Mouse (Mus musculus) naive thymus-derived CD4-positive, alpha-beta T cell, adult 2 months (primary cell): Measurements from ENCODE around the gene Rapgef4.

ENCODE experiments used
- DNase-seq: peaks from one replicate; pipeline ENCODE4 v3.0.0-alpha.2; 2011; ENCODE audit warnings: low read depth

Gene Rapgef4

GRCm38 (mm10) chr2:72179600-72180301 is 198.7 kb downstream of the Rapgef4 start:
- DNase-seq: no peak

DNA sequence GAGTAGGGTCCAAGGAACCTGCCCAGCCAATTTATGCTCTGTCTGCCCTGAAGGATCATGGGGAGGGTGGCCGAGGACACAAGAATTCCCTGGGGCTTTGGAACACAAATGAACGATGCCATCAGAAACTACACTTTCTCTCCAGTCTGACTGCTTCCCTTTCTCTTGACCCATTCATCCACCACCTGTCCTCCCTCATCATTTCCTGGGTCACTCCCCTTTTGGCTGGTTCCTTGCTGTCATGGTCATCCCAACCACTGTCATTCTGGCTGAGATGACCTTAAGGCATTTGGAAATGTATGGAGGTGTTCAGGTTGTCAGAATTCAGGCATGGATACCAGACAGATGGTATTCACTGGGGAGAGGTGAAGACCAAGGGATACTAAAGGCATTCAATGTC is 200.4 kb downstream of the Rapgef4 start:
- no peak for DNase-seq

- DNase-seq: no peak
Observed at GRCm38 (mm10) chr2:72183751-72184150, 202.7 kb downstream of the Rapgef4 start.

DNA sequence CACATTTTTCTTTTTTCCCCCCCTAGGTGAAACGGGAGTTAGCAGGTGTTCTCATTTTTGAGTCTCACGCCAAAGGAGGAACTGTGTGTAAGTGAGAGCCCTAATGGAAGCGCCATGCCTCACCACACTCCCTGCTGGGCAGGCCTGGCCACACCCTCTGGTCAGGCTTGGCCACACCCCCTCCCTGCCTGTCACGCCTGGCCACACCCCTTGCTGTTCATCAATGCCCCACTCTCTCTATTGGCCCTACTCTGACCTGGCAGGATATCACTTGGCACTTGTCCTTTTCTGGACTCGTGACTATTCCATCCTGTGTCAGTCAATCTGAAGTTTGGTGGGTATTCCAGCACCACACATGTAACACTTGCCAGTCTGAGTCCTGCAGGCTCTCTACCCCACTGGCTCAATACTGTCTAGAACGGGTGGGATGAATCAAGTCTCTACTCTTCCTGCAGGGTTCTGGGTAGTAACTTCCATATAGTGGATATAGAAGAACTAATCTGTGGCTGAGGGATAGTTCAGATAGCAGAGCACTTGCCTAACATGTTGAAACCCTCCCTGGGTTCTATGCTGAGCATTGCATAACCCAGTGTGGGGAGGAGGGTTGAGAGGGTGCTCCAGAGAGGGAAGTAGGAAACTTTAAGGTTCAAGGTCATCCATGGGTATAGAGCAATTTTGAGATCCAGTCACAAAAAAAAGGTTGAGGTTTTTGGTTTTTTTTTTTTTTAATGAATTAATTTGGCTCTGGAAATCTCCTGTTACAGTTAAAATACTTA is 215.3 kb downstream of the Rapgef4 start:
- no peak for DNase-seq

GRCm38 (mm10) chr2:72197026-72197425 is 216.0 kb downstream of the Rapgef4 start:
- DNase-seq: no peak

- DNase-seq: no peak
Observed at GRCm38 (mm10) chr2:72199451-72199850, 218.4 kb downstream of the Rapgef4 start.

- DNase-seq: no peak
Observed at GRCm38 (mm10) chr2:72201506-72201905, 220.5 kb downstream of the Rapgef4 start.

DNA sequence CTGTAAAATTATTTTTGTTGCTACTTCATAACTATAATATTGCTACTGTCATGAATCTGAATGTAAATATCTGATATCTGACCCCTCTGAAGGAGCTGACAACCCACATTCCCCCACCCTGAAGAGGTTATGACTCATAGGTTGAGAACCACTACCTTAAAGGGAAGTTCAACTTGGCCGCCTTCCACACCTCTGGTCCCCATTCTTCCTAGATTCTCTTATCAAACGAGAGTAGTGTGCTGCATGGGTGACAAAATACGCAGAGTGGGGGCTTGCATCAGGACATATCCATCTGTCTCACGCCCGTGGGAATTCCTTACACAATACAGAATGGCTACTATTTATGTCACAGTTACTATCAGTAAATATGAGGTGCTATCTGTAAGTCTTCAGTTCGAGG is 221.2 kb downstream of the Rapgef4 start:
- no peak for DNase-seq

DNA sequence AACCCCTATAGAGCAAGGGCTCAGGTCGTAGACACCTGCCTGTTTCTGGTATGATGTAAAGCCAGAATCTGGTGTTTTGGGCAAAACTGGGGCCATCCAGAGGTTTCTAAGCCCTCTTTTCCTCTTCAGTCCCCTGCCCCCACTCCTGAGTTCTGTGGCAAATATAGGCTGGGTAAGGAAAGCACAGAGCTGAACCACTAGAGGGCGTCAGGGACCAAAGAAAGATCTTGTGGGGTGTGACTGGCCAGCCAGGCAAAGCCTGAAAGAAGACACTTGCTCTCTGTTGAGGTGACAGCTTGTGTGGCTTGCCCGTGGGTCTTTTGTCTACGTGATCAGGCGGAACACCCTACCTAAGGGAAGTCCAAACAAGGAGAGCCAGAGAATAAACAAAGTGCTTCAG is 222.6 kb downstream of the Rapgef4 start:
- DNase-seq: peak; percentile 64

DNA sequence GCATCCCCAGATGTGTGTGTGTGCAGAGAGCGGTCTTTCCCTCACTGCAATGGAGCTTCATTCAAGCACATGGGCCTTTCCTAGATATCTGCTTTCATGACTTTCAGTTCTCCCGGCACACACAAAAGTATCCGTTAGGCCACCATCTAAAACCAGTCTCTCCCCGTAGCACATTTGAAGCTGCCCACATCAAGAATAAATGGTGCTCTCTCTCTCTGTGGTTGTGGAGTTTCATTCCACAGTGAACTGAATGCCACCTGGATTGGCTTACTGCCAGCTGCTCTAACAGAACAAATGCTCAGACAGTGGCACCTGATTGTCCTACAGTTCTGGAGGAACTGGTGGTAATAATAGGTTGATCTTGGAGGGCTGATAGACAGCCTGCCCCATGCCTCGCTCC is 224.8 kb downstream of the Rapgef4 start:
- DNase-seq: no peak

DNA sequence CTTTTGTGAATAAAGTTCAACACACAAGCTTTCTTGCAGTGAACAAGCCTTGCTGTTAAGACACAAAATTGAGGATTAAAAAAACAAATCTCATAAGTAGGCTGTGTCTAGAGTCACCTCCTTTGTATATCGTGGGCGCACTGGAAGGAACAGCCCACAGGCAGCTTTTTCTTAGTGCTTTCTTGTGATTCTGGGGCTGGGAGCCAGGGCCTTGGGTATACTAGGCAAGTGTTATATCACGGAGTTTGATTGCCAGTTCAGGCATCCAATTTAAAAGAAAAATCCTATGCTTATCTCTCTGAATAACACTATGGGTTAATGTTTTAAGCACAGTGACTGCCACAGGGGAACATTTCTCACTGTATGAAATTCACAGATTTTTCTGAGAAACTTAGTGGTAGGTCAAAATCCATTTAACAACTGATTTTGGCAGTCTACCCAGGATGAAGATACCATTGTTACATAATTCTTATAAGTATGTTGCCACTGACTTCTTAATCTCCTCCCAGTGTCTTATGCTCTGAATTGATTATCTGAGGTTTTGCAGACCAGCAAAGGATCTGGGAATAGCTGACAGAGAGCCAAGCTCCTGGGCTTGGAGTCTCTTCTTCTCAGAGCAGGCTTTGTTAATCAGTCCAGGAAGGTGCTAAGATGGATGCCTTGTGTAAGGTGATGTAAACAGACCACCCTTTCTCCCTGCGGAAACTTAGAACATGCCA is 225.6 kb downstream of the Rapgef4 start:
- no peak for DNase-seq

GRCm38 (mm10) chr2:72217336-72217735 is 236.3 kb downstream of the Rapgef4 start:
- DNase-seq: no peak

GRCm38 (mm10) chr2:72219921-72220320 is 238.9 kb downstream of the Rapgef4 start:
- DNase-seq: peak; percentile 78

DNA sequence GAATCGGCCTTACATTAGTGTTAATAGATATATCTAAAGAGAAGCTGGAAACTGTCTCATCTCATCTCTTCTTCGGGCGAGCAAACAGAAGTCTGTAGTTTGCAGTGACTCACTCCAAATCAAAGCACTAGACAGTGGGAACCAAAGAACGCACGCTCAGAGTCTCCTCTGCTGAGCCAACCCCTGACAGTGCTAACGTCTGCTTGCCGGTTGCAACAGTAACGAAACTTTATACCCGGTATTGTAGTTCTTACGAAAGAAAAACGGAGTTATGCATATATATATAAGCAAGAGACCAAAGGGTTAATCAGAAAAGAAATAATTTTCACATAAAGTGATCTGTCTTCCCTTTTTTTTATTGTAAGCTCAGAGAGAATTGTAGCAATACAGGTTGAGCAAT is 240.2 kb downstream of the Rapgef4 start:
- no peak for DNase-seq

DNA sequence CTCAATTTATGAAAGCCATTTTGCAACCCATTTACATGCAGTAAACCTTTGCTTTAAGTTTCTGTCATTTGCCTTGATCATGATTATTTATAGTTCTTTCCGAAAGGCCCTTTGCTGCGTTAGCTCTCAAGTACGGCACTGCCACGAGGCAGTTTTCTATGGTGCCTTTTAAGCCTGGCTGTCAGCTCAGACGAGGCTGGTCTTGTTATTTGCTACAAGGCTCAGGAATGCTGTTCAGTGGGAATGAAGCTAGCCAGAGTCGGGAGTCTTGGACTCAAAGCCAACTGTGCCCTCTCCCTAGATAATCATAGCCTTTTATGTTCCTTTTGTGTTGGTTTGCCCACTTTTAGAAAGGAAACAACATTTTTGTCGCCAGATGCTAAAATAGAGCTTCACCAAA is 240.7 kb downstream of the Rapgef4 start:
- DNase-seq: no peak

DNA sequence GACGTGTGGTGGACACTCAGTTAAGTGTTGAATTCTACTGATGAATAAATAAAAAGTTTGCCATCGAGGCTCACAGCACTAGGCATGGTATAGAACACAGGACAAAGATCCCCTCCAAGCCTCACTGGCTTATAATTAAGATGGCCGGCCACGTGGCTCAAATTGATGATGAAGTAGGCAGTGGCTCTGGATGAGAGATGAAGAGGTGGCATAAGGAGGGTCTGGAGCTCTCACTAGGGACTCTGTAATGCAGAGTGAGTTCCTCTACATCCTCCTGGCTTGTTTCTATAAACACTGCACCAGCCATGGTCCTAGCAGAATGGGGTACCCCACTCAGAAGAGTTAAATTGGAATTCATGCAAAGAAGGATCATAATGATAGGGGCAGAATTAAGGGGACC is 241.2 kb downstream of the Rapgef4 start:
- DNase-seq: no peak

GRCm38 (mm10) chr2:72222736-72223455 is 241.9 kb downstream of the Rapgef4 start:
- no peak for DNase-seq

GRCm38 (mm10) chr2:72223479-72223878 is 242.4 kb downstream of the Rapgef4 start:
- DNase-seq: no peak

DNA sequence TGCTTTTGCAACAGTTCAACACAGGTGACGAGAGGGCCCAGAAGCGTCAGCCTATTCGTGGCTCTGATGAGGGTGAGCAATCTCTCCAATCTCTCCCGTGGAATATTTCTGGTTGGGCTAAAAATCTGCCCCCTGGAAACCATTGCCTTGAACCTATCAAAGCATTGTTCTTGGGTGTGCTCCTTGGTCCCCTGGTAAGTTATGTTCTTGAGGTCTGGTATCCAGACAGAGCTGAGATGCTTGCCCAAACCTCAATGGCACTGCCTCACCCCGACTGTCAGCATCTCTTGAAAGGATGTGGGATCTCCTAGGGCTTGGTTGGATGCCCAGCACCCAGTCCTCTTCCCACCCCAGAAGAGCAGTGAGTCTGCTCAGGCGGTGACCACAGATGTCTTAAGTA is 245.0 kb downstream of the Rapgef4 start:
- DNase-seq: no peak

DNA sequence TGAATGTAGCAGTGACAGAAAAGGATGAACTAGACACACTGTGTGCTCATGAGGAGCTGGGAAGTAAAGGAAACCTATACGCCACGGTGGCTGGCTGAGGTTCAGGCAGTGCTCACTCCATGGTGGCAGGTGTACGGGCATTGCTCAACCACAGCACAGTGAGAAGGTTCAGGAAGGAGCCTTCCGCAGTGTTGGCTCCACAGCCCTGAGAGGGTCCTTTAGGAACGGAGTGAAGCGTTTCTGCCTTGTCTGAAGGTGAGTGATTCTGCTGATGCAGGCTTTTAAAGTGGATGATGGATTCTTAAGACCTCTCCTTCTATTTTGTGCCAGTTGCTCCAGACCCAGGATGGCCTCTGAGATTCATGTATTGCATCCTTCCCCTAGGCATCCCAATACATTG is 246.4 kb downstream of the Rapgef4 start:
- no peak for DNase-seq

DNA sequence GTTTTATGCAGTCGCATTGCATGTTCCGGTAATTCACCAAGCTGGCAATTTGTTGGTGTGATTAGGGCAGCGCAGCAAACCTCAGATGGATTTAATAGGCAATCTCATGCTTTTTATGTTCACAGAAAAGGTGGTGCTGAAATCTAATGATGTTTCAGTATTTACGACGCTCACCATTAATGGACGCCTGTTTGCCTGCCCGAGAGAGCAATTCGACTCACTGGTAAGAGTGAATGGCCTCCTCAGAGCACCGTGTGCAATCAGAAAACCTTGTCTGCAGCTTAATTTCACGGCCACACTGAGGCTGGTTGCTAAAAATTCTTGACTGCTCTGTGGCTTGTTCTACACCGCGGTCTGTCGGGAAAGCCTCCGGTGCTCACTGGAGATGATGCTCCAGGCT is 247.8 kb downstream of the Rapgef4 start:
- no peak for DNase-seq

DNA sequence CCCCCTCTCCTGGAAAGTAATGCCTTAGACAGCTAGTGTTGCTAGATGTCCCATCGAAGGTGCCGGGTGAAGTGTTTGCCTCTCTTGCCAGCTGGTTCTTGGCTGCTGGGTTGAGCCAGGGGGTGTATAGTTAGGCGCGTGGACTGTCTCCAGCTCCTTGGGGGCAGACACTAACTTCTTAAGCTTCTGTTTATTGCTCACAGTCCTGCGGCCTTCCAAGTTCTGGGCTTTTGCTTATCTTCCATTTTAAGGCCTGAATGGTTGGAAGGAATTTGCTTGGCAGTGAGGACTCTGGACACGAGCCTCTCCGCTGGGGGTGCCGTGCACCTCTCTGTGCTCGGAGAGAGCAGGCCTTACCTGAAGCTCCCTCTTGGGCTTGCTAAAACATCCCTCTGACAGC is 249.5 kb downstream of the Rapgef4 start:
- no peak for DNase-seq
